Mouse (Mus musculus): Measurements from ENCODE around the gene Ppp2r5e. TPM values are rescaled to one million over a fixed set of nuclear protein-coding genes. Genes with fewer than 3 reads are reported as not detected.
"Not testable (repeated sequence)": the region's sequence is repeated elsewhere in the genome, so short reads cannot be mapped to it uniquely, and the experiment has no call there.

Gene Ppp2r5e
- total and polyA plus RNA-seq, 3 experiments = 9.1 to 32.9 (median 32.6) TPM

GRCm38 (mm10) chr12:75448921-75449320 is 147.1 kb downstream of the Ppp2r5e start:
- peak; percentile 57 to 72 for DNase-seq
- H3K36me3 ChIP-seq (ENCODE audit: control insufficient read depth, insufficient read depth, low read length) = no peaks in the 10 kb centered on the region
- intact Hi-C loops (cut with DNase I) = loop anchor here (2.0 kb wide), 1 partner anchor 168 kb away; no protein-coding TSS in a partner anchor
- no peaks in the 10 kb centered on the region for H3K79me2 ChIP-seq (replicated peaks; ENCODE audit: control insufficient read depth, insufficient read depth, low read length)
- no peaks in the 10 kb centered on the region; the same call in none of the 2 replicates for H3K4me1 ChIP-seq (ENCODE audit: control insufficient read depth, insufficient read depth, low read length)
- no peak overlapping the region for H3K4me3 ChIP-seq
- H3K9ac ChIP-seq (ENCODE audit: low read depth, low read length) = no peak overlapping the region
- WGBS = 38% methylated on average over 5 of the region's 5 CpGs
- TF ChIP-seq EP300 (IDR thresholded peaks at IDR 0.05; ENCODE audit: insufficient read depth, low read depth, low read length) (no peak), CTCF (IDR thresholded peaks at IDR 0.05) (no peak), POLR2A (IDR thresholded peaks at IDR 0.05; ENCODE audit: insufficient read depth, low read depth, low read length) (no peak)
- H3K27me3 ChIP-seq (ENCODE audit: control insufficient read depth, insufficient read depth, low read length) = no peaks in the 10 kb centered on the region
- no peak overlapping the region for H3K27ac ChIP-seq

- Histone ChIP-seq H3K27me3 (ENCODE audit: control insufficient read depth, insufficient read depth, low read length) (no peaks in the 10 kb centered on the region), H3K79me2 (replicated peaks; ENCODE audit: control insufficient read depth, insufficient read depth, low read length) (no peaks in the 10 kb centered on the region), H3K4me1 (ENCODE audit: control insufficient read depth, insufficient read depth, low read length) (no peaks in the 10 kb centered on the region; the same call in none of the 2 replicates), H3K9ac (ENCODE audit: low read depth, low read length) (no peak overlapping the region), H3K36me3 (ENCODE audit: control insufficient read depth, insufficient read depth, low read length) (no peaks in the 10 kb centered on the region), H3K27ac (no peak overlapping the region), H3K4me3 (no peak overlapping the region)
- no peak for TF ChIP-seq EP300 (IDR thresholded peaks at IDR 0.05; ENCODE audit: insufficient read depth, low read depth, low read length)
- TF ChIP-seq POLR2A (IDR thresholded peaks at IDR 0.05; ENCODE audit: insufficient read depth, low read depth, low read length) = no peak
- no peak for TF ChIP-seq CTCF (IDR thresholded peaks at IDR 0.05)
- 60% methylated on average over 7 of the region's 7 CpGs for WGBS
- intact Hi-C loops (cut with DNase I) = no loop called here
- no peak for DNase-seq
These were observed 149.8 kb downstream of the Ppp2r5e start for GRCm38 (mm10) chr12:75446245-75446644.

GRCm38 (mm10) chr12:75432400-75432799 is 163.6 kb downstream of the Ppp2r5e start:
- H3K9ac ChIP-seq (ENCODE audit: low read depth, low read length); intact Hi-C loops (cut with DNase I): not testable (repeated sequence)
- 79% methylated on average over 6 of the region's 6 CpGs for WGBS

GRCm38 (mm10) chr12:75429685-75430396 is 166.2 kb downstream of the Ppp2r5e start:
- 73% methylated on average over 1 of the region's 1 CpGs for WGBS
- H3K27ac ChIP-seq = no peak overlapping the region
- H3K79me2 ChIP-seq (replicated peaks; ENCODE audit: control insufficient read depth, insufficient read depth, low read length) = no peaks in the 10 kb centered on the region
- no peaks in the 10 kb centered on the region for H3K36me3 ChIP-seq (ENCODE audit: control insufficient read depth, insufficient read depth, low read length)
- no peaks in the 10 kb centered on the region for H3K4me1 ChIP-seq (ENCODE audit: control insufficient read depth, insufficient read depth, low read length)
- H3K4me3 ChIP-seq = no peak overlapping the region
- no peaks in the 10 kb centered on the region for H3K27me3 ChIP-seq (ENCODE audit: control insufficient read depth, insufficient read depth, low read length)
- no peak for TF ChIP-seq CTCF (IDR thresholded peaks at IDR 0.05)
- TF ChIP-seq POLR2A (IDR thresholded peaks at IDR 0.05; ENCODE audit: insufficient read depth, low read depth, low read length) = no peak
- no peak for TF ChIP-seq EP300 (IDR thresholded peaks at IDR 0.05; ENCODE audit: insufficient read depth, low read depth, low read length)
- no peak overlapping the region for H3K9ac ChIP-seq (ENCODE audit: low read depth, low read length)
- no peak for DNase-seq
- intact Hi-C loops (cut with DNase I) = no loop called here

More at GRCm38 (mm10) chr12:75432400-75432799, 163.6 kb downstream of the Ppp2r5e start:
- not testable (repeated sequence) for H3K79me2 ChIP-seq (replicated peaks; ENCODE audit: control insufficient read depth, insufficient read depth, low read length); H3K36me3 ChIP-seq (ENCODE audit: control insufficient read depth, insufficient read depth, low read length); H3K27ac ChIP-seq; H3K27me3 ChIP-seq (ENCODE audit: control insufficient read depth, insufficient read depth, low read length); H3K4me1 ChIP-seq (ENCODE audit: control insufficient read depth, insufficient read depth, low read length); DNase-seq; H3K4me3 ChIP-seq

GRCm38 (mm10) chr12:75428719-75429118 is 167.3 kb downstream of the Ppp2r5e start:
- Histone ChIP-seq H3K9ac (ENCODE audit: low read depth, low read length) (no peak overlapping the region), H3K4me3 (no peak overlapping the region), H3K27ac (no peak overlapping the region), H3K4me1 (ENCODE audit: control insufficient read depth, insufficient read depth, low read length) (no peaks in the 10 kb centered on the region), H3K36me3 (ENCODE audit: control insufficient read depth, insufficient read depth, low read length) (no peaks in the 10 kb centered on the region), H3K27me3 (ENCODE audit: control insufficient read depth, insufficient read depth, low read length) (no peaks in the 10 kb centered on the region), H3K79me2 (replicated peaks; ENCODE audit: control insufficient read depth, insufficient read depth, low read length) (no peaks in the 10 kb centered on the region)
- TF ChIP-seq POLR2A (IDR thresholded peaks at IDR 0.05; ENCODE audit: insufficient read depth, low read depth, low read length) (no peak), CTCF (IDR thresholded peaks at IDR 0.05) (no peak), EP300 (IDR thresholded peaks at IDR 0.05; ENCODE audit: insufficient read depth, low read depth, low read length) (no peak)
- WGBS = 92% methylated on average over 6 of the region's 6 CpGs
- DNase-seq = no peak
- intact Hi-C loops (cut with DNase I) = no loop called here

- H3K79me2 ChIP-seq (replicated peaks; ENCODE audit: control insufficient read depth, insufficient read depth, low read length) = no peaks in the 10 kb centered on the region
- no peaks in the 10 kb centered on the region for H3K27me3 ChIP-seq (ENCODE audit: control insufficient read depth, insufficient read depth, low read length)
- H3K27ac ChIP-seq = no peak overlapping the region
- no peaks in the 10 kb centered on the region for H3K36me3 ChIP-seq (ENCODE audit: control insufficient read depth, insufficient read depth, low read length)
- intact Hi-C loops (cut with DNase I) = no loop called here
- no peak overlapping the region for H3K9ac ChIP-seq (ENCODE audit: low read depth, low read length)
- no peak for DNase-seq
- no peak for TF ChIP-seq EP300 (IDR thresholded peaks at IDR 0.05; ENCODE audit: insufficient read depth, low read depth, low read length)
- no peak for TF ChIP-seq POLR2A (IDR thresholded peaks at IDR 0.05; ENCODE audit: insufficient read depth, low read depth, low read length)
- TF ChIP-seq CTCF (IDR thresholded peaks at IDR 0.05) = no peak
- no peaks in the 10 kb centered on the region for H3K4me1 ChIP-seq (ENCODE audit: control insufficient read depth, insufficient read depth, low read length)
- WGBS = 76% methylated on average over 7 of the region's 7 CpGs
- no peak overlapping the region for H3K4me3 ChIP-seq
These were observed 170.2 kb downstream of the Ppp2r5e start for GRCm38 (mm10) chr12:75425882-75426281.
